Mouse (Mus musculus) limb, embryonic 15.5 days (tissue): Measurements from ENCODE around the gene Dpf3. TPM values are rescaled to one million over a fixed set of nuclear protein-coding genes. Genes with fewer than 3 reads are reported as not detected.

Source experiments
- ATAC-seq: fragments of 200-750 bp; cut with Nextera tagmentation; 2 replicates; pipeline ENCODE4 v1.8.0; 2017; ENCODE audit warnings: low read depth, moderate TSS enrichment; ENCODE audit not compliant: insufficient number of reproducible peaks, low FRiP score, low TSS enrichment
- H3K27ac ChIP-seq: fragments of 300-500 bp; sonication (generic); 2 replicates; pipeline ENCODE4 v1.5.1; 2015; ENCODE audit warnings: moderate library complexity, mild to moderate bottlenecking, inconsistent platforms
- H3K27me3 ChIP-seq: fragments of 300-500 bp; sonication (generic); 2 replicates; pipeline ENCODE4 v1.6.1; 2015; ENCODE audit warnings: inconsistent platforms
- H3K36me3 ChIP-seq: fragments of 300-500 bp; sonication (generic); 2 replicates; pipeline ENCODE4 v1.6.1; 2015; ENCODE audit warnings: inconsistent platforms
- H3K4me1 ChIP-seq: fragments of 300-500 bp; sonication (generic); 2 replicates; pipeline ENCODE4 v1.6.1; 2015; ENCODE audit warnings: inconsistent platforms
- H3K4me2 ChIP-seq: fragments of 300-500 bp; sonication (generic); 2 replicates; pipeline ENCODE4 v1.6.1; 2015; ENCODE audit warnings: mild to moderate bottlenecking, inconsistent platforms
- H3K4me3 ChIP-seq: fragments of 300-500 bp; sonication (generic); 2 replicates; pipeline ENCODE4 v1.5.1; 2015; ENCODE audit warnings: mild to moderate bottlenecking, inconsistent platforms
- H3K9ac ChIP-seq: fragments of 300-500 bp; sonication (generic); 2 replicates; pipeline ENCODE4 v1.6.1; 2015; ENCODE audit warnings: inconsistent platforms
- H3K9me3 ChIP-seq: fragments of 300-500 bp; sonication (generic); 2 replicates; pipeline ENCODE4 v1.6.1; 2016; ENCODE audit warnings: inconsistent platforms
- WGBS: fragments of 180-500 bp; shearing (Covaris S2); methylation state at CpG from one replicate; pipeline ENCODE4 v1.1.7; 2015; 5-methylcytosine and 5-hydroxymethylcytosine counted together
- polyA plus RNA-seq: library from polyadenylated mRNA; unstranded; fragments of >200 nt; fragmentation: Nextera tagmentation; extraction: Ambion mirVana; gene quantifications from 2 replicates; pipeline ENCODE4 v1.2.1, GENCODE M21; 2015

Dpf3 gene
- polyA plus RNA-seq: 3.2 TPM in 2 replicates

DNA sequence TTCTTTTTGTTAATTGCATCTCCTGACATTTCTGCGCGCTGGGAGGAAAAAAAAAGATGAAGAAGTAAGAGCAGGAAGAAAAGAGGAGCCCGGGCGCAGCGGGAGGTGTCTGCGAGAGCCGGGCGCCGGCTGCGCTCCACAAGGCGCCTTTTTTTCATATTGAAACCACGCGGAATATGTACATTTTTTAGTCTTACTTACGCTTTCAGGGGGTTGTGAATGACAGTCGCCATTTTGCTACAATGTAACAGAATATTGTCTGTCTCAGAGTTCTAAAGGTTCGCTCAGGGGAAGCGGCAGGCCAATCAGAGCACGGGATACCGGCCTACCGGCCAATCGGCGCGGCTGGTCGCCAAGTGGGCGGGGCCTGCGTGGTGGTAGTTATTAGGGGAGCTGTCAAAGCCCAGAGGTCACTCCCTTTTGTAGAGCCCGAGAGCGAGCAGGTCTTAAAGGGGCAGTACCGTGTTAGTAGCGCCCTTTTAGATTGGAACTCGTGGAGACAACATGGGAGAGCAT lies at the start of gene Dpf3:
Gene Dpf3 (minus strand): TSS at position 241 of the 516 bp plus-strand sequence.
- H3K4me3 ChIP-seq: peak within 1 kb of the TSS; percentile 64
- H3K27me3 ChIP-seq: peaks cover 42% of the 10 kb centered on the region
- no peaks in the 10 kb centered on the region for H3K36me3 ChIP-seq
- H3K9ac ChIP-seq: peak within 1 kb of the TSS; percentile 44
- peak within 1 kb of the TSS; percentile 100 for H3K4me2 ChIP-seq
- under 1% methylated on average over 31 of the region's 31 CpGs for WGBS
- peaks cover 41% of the 10 kb centered on the region for H3K4me1 ChIP-seq
- ATAC-seq: peak; percentile 92
- peak within 1 kb of the TSS; percentile 65 for H3K27ac ChIP-seq
- H3K9me3 ChIP-seq: no peaks in the 10 kb centered on the region

DNA sequence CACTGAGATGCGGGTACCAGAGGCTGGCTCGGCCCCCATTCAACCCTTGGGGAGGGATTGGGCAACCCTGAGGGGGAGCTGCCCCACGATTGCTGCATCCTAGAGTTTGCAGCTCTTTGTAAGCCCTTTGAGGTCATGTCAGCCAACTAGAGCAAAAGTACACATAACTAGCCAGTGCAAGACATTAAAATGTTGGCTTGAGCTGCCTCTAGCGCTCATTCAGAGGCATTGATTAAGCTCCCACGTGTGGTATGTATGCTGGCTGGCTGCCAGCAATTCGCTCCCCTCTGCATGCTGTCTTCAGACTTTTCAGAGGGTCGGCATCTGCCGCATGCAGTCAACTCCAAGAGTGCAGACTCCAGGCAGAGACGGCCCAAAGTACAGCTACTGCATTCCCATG lies 48.5 kb upstream of the Dpf3 start:
- Histone ChIP-seq H3K27ac (no peak overlapping the region), H3K27me3 (no peaks in the 10 kb centered on the region), H3K36me3 (peaks cover 90% of the 10 kb centered on the region), H3K4me1 (peaks cover 7% of the 10 kb centered on the region), H3K4me2 (no peak overlapping the region), H3K4me3 (no peak overlapping the region), H3K9me3 (no peaks in the 10 kb centered on the region), H3K9ac (no peak overlapping the region)
- ATAC-seq: no peak
- 32% methylated on average over 9 of the region's 9 CpGs for WGBS

DNA sequence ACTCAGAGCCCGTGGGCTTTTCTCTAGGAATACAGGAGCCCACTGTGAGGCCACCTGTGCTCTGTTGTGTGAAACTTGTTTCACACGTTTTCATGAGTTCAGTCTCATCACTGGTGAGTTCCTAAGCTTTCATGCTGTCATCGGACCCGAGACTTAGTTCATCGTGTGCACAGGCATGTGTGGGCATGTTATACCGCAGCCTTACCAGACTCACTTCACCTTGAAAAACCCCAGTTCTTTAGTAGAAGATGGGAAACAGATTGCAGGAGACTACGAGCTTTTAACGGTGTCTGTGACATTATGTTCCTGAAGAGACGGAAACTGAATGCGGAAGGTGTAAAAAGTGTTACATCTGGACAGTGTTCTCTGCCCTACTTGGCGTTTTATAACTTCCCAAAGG lies 47.9 kb upstream of the Dpf3 start:
- H3K4me2 ChIP-seq: no peak overlapping the region
- H3K27ac ChIP-seq: no peak overlapping the region
- H3K4me3 ChIP-seq: no peak overlapping the region
- H3K9ac ChIP-seq: no peak overlapping the region
- H3K9me3 ChIP-seq: no peaks in the 10 kb centered on the region
- no peak for ATAC-seq
- H3K4me1 ChIP-seq: peaks cover 7% of the 10 kb centered on the region
- H3K36me3 ChIP-seq: peaks cover 87% of the 10 kb centered on the region
- 53% methylated on average over 11 of the region's 11 CpGs for WGBS
- no peaks in the 10 kb centered on the region for H3K27me3 ChIP-seq

DNA sequence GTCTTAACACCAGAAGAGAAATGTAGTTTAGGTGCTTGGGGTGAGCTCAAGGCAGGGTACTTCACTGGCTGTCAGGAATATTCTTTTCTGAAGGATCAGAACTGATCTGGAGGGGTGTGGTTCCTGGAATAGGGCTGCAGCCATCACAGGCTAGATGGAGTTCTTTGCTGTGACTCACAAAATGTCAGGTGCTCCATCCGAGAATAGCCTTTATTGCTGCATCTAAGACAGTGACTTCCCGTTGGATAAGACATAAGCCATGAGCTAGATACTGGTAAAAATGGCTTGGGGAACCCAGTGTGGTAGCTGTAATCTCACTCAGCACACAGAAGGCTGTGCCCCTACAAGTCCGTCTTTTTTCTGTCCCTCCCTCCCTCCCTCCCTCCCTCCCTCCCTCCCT lies 46.7 kb upstream of the Dpf3 start:
- 71% methylated on average over 3 of the region's 3 CpGs for WGBS
- ATAC-seq: no peak
- H3K27me3 ChIP-seq: no peaks in the 10 kb centered on the region
- no peaks in the 10 kb centered on the region for H3K9me3 ChIP-seq
- H3K27ac ChIP-seq: no peak overlapping the region
- peaks cover 7% of the 10 kb centered on the region for H3K4me1 ChIP-seq
- H3K4me3 ChIP-seq: no peak overlapping the region
- no peak overlapping the region for H3K9ac ChIP-seq
- no peak overlapping the region for H3K4me2 ChIP-seq
- H3K36me3 ChIP-seq: peaks cover 81% of the 10 kb centered on the region

DNA sequence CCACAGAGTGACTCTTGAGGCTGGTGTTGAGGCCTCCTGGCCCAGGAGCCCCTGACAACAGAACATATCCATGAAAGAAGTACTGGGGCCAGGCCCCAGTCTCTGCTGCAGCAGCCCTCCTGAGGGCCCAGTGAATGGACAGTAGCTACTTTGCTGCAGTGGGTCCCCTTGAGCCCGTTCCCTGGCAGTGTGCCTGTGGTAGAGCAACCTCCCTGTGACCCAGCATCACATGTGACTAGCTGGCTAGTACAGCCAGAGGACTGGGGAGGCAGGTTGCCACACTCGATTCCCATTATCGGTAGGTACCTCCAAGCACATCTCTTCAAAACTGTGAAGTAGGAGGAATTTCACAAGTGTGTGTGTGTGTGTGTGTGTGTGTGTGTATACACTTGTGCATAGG lies 45.5 kb upstream of the Dpf3 start:
- WGBS: 80% methylated on average over 3 of the region's 3 CpGs
- H3K9ac ChIP-seq: no peak overlapping the region
- H3K27ac ChIP-seq: no peak overlapping the region
- H3K9me3 ChIP-seq: no peaks in the 10 kb centered on the region
- H3K4me3 ChIP-seq: no peak overlapping the region
- peaks cover 11% of the 10 kb centered on the region for H3K4me1 ChIP-seq
- peaks cover 69% of the 10 kb centered on the region for H3K36me3 ChIP-seq
- ATAC-seq: no peak
- no peaks in the 10 kb centered on the region for H3K27me3 ChIP-seq
- no peak overlapping the region for H3K4me2 ChIP-seq

DNA sequence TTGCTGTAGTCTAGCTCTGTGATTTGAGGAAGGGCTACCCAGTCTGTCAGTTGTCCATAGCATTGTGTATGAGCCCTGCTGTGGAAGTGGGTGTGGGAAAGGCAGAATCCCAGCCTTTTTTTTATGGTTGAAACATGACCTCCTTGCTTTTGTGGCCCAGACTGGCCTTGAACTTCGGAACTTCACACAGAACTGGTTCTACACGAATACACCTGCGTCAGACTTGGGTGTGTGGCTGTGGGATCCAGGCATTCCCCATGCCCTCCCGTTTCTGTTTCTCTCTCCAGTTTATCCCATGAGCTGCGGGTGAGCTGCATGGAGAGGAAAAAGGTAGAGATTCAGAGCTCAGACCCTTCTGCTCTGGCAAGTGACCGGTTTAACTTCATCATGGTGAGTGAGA lies 44.5 kb upstream of the Dpf3 start:
- Histone ChIP-seq H3K27ac (no peak overlapping the region), H3K4me1 (peaks cover 11% of the 10 kb centered on the region), H3K36me3 (peaks cover 60% of the 10 kb centered on the region), H3K4me2 (no peak overlapping the region), H3K4me3 (no peak overlapping the region), H3K27me3 (no peaks in the 10 kb centered on the region), H3K9me3 (no peaks in the 10 kb centered on the region), H3K9ac (no peak overlapping the region)
- no peak for ATAC-seq
- WGBS: 87% methylated on average over 6 of the region's 6 CpGs

DNA sequence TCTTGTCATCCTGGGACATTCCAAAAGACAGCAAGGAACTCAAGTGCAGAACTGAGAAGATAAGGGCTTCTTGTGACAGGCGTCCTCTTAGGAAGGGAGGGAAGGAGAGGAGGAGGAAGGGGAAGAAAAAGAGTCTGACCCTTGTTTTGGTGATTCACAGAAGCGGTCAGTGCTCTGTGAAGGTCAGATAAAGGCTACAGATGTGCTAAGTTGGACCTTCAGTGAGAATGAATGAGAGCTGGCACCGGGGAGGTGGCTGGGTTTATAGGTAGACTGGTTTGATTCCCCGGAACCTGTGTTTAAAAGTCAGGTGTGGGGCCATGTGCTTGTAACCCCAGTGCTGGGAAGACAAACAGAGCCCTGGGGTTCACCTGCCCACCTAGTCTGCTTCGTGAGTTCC lies 41.1 kb upstream of the Dpf3 start:
- H3K4me1 ChIP-seq: 0 out of 2 replicates have a peak, but pooled peaks cover 4% of the 10 kb centered on the region
- H3K4me3 ChIP-seq: no peak overlapping the region
- 75% methylated on average over 5 of the region's 5 CpGs for WGBS
- no peaks in the 10 kb centered on the region for H3K27me3 ChIP-seq
- no peak overlapping the region for H3K4me2 ChIP-seq
- 0 out of 2 replicates have a peak overlapping the region, but pooled peaks have one; percentile 4 for H3K27ac ChIP-seq
- H3K9me3 ChIP-seq: no peaks in the 10 kb centered on the region
- no peak for ATAC-seq
- peaks cover 36% of the 10 kb centered on the region for H3K36me3 ChIP-seq
- H3K9ac ChIP-seq: no peak overlapping the region

DNA sequence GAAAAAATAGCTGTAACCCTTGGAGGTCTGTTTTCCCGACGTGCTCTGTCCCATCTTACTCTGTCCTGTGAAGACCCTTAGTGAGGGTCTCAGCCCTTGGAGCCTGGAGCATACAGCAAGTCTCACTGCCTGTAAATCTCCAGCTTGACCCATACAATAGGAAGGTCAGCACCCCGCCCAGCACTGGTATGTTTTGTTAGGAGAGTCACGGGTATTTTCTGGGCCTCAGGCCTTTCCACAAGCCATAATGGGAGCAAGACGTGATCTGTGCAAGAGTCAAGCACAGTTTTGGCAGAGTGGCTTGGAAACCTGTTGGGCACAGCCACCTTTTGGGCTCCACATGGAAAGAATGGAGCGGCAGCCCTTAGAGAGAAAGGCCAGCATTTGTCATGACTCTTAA lies 40.3 kb upstream of the Dpf3 start:
- Histone ChIP-seq H3K4me1 (0 out of 2 replicates have a peak, but pooled peaks cover 6% of the 10 kb centered on the region), H3K4me3 (no peak overlapping the region), H3K9me3 (no peaks in the 10 kb centered on the region), H3K27me3 (no peaks in the 10 kb centered on the region), H3K4me2 (no peak overlapping the region), H3K9ac (no peak overlapping the region), H3K36me3 (peaks cover 29% of the 10 kb centered on the region), H3K27ac (0 out of 2 replicates have a peak overlapping the region, but pooled peaks have one; percentile 4)
- no peak for ATAC-seq
- 52% methylated on average over 6 of the region's 6 CpGs for WGBS

DNA sequence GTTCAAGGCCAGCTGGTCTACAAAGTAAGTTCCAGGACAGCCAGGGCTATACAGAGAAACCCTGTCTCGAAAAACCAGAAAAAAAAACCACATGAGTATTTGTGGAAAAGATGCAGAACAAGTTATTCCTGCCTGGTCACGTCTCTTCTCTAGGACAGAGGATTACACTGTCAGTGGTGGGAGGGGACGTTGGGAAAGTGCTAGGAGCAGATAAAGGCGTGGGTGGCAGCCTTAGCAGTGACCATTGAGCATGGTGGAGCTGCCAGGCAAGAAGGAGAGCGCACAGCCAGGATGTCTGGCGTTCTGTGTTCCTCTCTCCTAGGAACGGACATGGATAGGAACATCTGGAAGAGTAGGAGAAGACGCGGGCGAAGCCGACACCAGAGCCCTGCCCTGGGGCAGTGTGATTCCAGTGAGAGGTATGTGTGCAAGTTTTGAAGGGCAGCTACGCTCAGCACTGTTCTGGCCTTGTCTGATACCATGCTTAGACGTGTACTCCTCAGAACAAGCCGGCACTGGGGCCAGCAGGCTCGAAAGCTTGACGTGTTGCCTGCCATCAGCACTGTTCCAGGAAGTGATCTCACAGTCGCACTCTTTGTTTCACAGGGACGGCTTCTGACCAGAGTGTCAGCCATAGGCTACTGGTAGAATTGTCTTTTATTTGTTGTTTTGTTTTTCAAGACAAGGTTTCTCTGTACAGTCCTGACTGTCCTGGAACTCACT lies 38.5 kb upstream of the Dpf3 start:
- Histone ChIP-seq H3K4me1 (peaks cover 18% of the 10 kb centered on the region), H3K4me2 (no peak overlapping the region), H3K9ac (no peak overlapping the region), H3K4me3 (no peak overlapping the region), H3K9me3 (no peaks in the 10 kb centered on the region), H3K27me3 (no peaks in the 10 kb centered on the region), H3K27ac (peak overlapping the region; percentile 75), H3K36me3 (peaks cover 12% of the 10 kb centered on the region; the same call in 1 of the 2 replicates)
- WGBS: 64% methylated on average over 18 of the region's 18 CpGs
- 0 out of 2 replicates have a peak, but pooled peaks have one; percentile 36 for ATAC-seq

DNA sequence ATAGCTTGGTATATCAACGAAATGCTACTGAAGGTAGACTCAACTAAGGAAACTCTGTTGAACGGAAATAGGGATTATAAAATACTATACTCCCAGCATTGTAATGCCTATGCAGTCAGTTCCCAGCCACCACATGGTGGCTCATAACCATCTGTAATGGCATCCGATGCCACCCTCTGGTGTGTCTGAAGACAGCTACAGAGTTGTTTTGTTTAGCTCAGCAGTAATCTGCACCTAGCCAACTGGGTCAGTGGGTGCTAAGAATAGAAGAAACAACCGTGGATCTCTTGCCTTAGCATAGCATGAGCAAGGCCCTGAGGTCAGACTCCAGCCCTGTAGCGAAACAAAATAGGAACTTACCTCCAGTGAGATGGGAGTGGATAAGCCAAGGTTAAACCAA lies 36.8 kb upstream of the Dpf3 start:
- ATAC-seq: no peak
- no peak overlapping the region for H3K4me3 ChIP-seq
- no peaks in the 10 kb centered on the region for H3K9me3 ChIP-seq
- WGBS: 81% methylated on average over 5 of the region's 5 CpGs
- H3K4me2 ChIP-seq: no peak overlapping the region
- H3K9ac ChIP-seq: no peak overlapping the region
- H3K4me1 ChIP-seq: peaks cover 19% of the 10 kb centered on the region
- H3K36me3 ChIP-seq: 0 out of 2 replicates have a peak, but pooled peaks cover 3% of the 10 kb centered on the region
- H3K27me3 ChIP-seq: no peaks in the 10 kb centered on the region
- H3K27ac ChIP-seq: no peak overlapping the region

DNA sequence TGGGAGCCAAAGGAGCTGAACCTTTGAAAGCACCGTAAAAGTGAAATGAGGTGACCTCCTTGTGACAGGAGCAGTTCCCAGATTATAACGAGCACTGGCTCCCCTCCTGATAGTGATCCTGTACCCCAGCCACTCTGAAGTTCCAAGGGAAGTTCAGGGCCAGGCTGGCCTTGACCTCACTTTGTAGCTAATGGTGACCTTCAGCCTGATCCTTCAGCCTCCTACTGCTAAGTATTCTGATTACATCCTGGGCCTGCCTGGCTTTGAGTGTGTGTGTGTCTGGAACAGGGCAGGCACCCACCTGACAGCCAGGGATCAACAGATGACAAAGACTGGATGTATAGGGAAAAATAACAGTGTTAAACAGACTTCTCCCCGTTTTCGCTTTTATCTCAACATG lies 36.4 kb upstream of the Dpf3 start:
- Histone ChIP-seq H3K9ac (no peak overlapping the region), H3K4me1 (peaks cover 19% of the 10 kb centered on the region), H3K4me3 (no peak overlapping the region), H3K27me3 (no peaks in the 10 kb centered on the region), H3K4me2 (no peak overlapping the region), H3K9me3 (no peaks in the 10 kb centered on the region), H3K27ac (no peak overlapping the region), H3K36me3 (0 out of 2 replicates have a peak, but pooled peaks cover 3% of the 10 kb centered on the region)
- 63% methylated on average over 4 of the region's 4 CpGs for WGBS
- ATAC-seq: no peak

DNA sequence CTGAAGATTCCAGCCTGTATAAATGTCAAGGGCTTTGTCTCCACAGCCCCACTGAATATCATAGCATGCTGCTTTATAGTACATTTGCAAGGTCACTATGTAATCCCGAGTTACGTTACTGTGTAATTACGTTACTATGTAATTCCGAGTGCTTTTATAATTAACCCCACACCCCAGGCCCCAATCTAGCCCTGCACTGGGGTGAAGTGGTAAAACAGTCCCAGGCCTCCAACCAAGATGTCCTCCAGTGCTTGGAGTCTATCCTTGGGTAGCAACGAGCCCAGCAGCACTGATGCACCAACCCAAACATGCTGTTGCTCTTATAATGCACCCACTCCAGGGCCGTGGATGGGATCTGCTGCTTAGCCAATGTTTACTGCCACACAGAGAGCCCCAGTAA lies 35.5 kb upstream of the Dpf3 start:
- 69% methylated on average over 6 of the region's 6 CpGs for WGBS

More for the DNA sequence above, 35.5 kb upstream of the Dpf3 start:
- Histone ChIP-seq H3K36me3 (0 out of 2 replicates have a peak, but pooled peaks cover 3% of the 10 kb centered on the region), H3K27me3 (no peaks in the 10 kb centered on the region), H3K9me3 (no peaks in the 10 kb centered on the region), H3K9ac (no peak overlapping the region), H3K4me1 (peaks cover 16% of the 10 kb centered on the region), H3K4me3 (no peak overlapping the region), H3K27ac (no peak overlapping the region), H3K4me2 (no peak overlapping the region)
- no peak for ATAC-seq
